Mouse (Mus musculus) embryonic fibroblast, embryonic 13.5 days (primary cell): ENCODE results near the gene Ddr2.

ENCODE experiments used
- CTCF ChIP-seq: IDR thresholded peaks from 2 replicates; pipeline ENCODE4 v1.5.1; 2011; ENCODE audit warnings: mild to moderate bottlenecking, control low read depth, low read length, moderate library complexity, borderline replicate concordance; ENCODE audit not compliant: insufficient read depth
- POLR2A ChIP-seq: IDR thresholded peaks from 2 replicates; pipeline ENCODE4 v1.6.1; 2011; ENCODE audit warnings: low read depth, mild to moderate bottlenecking, control low read depth, low read length, moderate library complexity

DNA sequence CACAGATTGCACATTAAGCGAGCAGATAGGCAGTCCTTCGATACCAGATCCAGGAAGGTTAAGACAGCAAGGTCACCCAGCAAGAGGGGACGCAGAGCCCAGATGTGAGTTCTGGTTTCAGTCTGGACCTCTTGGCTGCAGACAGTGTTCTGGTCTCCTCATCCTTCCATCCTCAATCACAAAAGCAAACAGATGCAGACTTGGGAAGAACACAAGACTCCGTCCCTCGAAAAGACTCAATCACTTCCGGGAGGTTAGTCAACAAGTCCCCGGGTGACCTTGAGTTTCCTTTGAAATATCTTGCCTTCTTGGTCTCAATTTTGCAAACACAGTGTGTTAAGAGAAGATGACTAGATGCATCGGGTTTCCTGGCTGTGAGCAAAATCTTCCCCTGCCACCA lies 45.6 kb downstream of the Ddr2 start:
- TF ChIP-seq POLR2A (no peak), CTCF (no peak)
